Mouse (Mus musculus): ENCODE measurements at regions not wholly inside any gene's neighbourhood (a gene's known extent, or its start where the extent isn't known, plus 50 kb on each side); places are given as distances from the start of the nearest gene placed in this dataset.
A peak's percentile ranks its signal among the peaks of the same experiment; 100 is the strongest.

GRCm38 (mm10) chr2:158909086-158909485 is 114.5 kb downstream of the Dhx35 start:
- no peak for DNase-seq (ENCODE audit: low spot score in 2 of 2)

DNA sequence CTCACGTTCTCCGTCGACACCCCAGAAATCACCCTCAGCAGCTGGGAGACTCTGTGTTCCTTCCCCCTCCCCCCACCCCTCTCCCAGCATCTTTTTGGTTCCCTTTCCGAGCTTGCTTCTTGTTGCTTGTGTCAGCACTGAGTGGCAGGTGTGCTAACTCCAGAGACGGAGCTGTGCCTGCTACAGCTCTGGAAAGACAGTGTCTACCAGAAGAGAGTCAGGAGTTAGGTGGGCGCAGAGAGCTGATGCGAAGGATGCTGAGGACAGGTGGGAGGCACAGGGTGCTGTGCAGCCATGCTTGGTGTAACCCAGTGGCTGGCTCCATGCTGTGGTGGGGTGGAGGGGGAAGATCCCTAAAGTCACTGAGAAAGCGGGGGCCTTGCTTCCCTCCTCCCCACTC is 115.7 kb downstream of the Dhx35 start:
- no peak for DNase-seq (ENCODE audit: low spot score in 2 of 2)

DNA sequence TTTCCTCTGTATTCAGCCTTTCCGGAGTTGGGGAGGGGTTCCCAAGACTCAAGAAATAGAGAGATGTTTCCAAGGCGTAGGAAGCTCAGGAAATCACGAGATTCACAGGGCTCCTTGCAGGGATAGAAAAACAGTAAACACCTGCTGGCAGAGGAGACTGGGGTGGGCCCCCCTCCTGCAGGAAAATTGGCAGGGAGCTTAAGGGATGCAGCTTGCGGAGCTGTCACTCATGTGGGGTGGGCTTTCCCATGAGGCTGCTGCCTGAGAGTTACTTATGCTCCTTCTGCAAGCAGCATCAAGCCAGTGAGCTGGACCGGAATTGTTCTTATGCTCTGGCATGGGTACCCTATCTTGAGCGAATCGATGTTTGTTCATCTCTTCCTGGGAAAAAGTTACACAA is 116.6 kb downstream of the Dhx35 start:
- no peak for DNase-seq (ENCODE audit: low spot score in 2 of 2)

- DNase-seq (ENCODE audit: low spot score in 2 of 2): peak; percentile 12 to 23
Measured at GRCm38 (mm10) chr2:158912631-158913258, 118.1 kb downstream of the Dhx35 start.

DNA sequence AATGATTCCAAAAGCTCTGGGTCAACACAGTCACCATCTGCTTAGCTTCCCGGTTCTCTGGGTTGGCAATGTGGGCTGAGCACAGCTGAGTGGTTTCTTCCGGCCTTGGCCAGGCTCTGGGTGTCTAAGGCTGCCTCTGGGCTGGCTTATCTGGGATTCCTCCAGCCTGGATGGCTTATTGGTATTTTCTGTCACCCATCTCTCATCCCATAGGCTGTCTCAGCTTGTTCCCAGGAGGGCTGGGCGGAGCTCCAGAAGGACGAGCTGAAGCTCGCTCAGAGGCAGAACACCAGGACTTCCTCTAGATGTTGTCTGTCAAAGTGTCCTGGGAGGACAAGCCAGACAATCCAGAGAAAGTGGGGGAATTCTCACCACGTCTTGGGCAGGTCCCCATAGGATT is 122.8 kb downstream of the Dhx35 start:
- DNase-seq (ENCODE audit: low spot score in 2 of 2): no peak

- no peak for DNase-seq (ENCODE audit: low spot score in 2 of 2)
Measured at GRCm38 (mm10) chr2:158918312-158918711, 123.7 kb downstream of the Dhx35 start.

DNA sequence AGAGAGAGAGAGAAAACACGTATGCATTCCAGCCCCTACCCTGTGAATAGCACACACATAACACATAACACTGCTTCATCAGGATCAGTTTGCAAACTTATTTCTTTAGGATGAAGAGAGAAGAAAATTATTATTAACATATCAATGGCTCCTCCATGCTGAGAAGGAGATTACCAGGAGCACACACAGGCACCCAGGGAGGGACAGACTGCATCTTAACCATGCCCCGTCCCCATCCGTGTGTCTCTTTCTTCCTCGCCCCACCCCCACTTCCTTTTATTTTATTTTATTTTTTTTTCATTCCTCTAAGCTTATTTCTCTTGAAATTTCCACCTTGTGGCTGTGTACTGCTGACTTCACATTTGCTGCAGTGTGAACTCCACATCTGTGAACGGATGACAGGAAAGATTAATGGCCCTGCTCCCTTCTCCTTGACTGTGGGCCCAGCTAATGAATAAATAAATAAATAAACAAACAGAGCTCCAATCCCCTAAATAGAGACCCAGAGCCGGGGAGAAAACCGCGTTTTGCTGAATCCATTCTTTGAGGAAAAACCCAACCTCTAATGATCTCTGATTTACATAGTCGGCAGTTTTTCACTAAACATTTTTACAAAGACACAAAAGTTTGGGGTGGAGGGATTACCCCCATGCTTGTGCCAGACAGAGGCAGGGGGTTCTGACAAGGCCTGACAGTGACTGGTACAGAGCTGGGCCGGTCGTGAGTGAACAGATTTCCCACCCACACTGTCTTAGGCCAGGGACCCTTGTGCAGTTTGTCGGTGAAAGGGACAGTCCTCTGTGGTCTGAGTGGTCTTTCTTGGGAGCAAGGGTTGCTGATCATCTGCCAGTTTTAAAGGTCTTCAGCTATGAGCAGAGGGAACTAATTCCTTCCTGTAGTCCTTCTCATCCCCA is 127.0 kb downstream of the Dhx35 start:
- no peak for DNase-seq (ENCODE audit: low spot score in 2 of 2)

DNA sequence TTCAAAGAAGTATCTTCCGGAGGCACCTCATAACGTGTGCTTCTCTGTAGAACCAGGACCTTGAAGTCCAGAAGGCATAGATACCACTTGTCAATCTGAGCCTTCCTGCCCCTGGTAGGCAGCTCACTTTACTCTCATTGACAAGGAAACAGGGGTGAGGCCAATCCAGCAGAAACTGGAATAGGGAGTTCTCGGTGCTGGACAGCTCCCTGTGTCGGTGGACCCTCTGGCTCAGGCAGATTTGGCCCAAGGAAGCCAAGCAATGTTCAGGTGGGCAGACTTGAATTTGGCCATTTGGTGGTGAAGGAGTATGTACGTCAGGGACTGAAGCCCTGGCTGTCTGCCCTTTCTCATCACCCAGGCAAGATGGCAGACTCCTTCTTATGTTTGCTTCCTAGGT is 128.2 kb downstream of the Dhx35 start:
- no peak for DNase-seq (ENCODE audit: low spot score in 2 of 2)

DNA sequence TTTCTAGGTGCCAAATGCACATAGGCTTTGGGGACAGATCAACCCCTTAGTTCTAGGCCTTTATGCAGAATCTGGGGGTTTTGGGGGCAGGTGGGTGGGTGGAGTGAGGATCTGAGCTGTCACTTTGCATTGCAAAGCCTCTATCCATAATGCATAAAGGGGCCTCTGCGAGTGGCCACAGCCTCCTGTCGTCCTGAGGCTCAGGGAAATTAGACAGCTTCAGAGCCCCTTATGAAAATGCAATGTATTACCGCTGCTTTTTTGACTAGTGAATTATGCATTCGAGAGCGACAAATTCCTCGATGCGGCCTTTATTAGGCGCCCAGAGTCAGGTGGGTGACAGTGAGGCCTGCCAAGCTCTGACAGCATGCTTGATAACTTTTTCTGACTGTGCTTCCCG is 134.9 kb downstream of the Dhx35 start:
- no peak for DNase-seq (ENCODE audit: low spot score in 2 of 2)

DNA sequence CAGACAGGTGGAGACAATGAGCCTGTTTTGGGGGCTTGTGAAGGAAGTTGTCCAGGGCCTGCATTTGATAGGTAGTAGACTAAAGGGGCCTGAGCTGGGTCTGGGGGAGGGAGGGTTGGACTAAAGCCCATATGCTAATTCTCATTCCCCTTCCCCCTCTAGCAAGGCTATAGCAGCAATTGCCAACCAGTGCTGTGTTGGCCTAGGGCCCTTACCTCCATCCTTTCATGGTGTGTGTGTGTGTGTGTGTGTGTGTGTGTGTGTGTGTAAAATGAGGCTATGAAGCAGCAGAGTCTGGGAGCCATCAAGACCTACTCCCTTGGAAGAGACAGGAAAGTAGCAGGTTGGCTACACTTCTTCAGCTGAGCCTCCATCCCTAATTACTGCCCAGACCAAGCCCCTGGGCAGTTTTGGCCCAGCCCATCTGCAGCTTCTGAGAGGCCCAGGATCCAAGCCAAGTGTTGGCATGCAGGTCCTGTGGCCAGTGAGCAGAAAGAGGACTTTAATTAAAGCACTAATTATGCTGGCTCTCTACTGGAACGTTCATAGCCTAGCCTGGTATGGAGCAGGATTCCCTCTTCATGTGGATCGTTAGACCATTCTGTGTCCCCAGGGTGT is 143.4 kb downstream of the Dhx35 start:
- DNase-seq (ENCODE audit: low spot score in 2 of 2): no peak

- no peak for DNase-seq (ENCODE audit: low spot score in 2 of 2)
Measured at GRCm38 (mm10) chr2:158949418-158949817, 154.8 kb downstream of the Dhx35 start.

DNA sequence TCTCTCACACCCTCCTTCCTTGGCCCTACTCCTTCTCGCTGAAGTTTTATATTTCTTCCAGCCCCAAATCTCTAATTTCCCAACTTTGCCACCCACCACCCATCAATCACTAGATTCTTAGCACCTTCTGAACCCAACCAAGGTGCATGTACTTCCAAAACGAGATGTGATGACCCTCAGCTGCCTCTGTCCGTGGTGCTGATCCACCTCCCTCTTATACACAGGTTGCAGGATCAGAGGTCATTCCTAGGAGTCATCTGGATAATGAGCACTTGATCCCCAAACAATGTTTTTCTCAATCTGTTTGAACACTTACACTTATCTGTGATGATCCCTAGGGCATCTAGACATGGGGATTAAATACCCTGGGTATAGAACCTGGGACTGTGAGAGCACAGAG is 156.5 kb downstream of the Dhx35 start:
- DNase-seq (ENCODE audit: low spot score in 2 of 2): no peak

- no peak for DNase-seq (ENCODE audit: low spot score in 2 of 2)
Measured at GRCm38 (mm10) chr2:158956888-158957287, 162.3 kb downstream of the Dhx35 start.

DNA sequence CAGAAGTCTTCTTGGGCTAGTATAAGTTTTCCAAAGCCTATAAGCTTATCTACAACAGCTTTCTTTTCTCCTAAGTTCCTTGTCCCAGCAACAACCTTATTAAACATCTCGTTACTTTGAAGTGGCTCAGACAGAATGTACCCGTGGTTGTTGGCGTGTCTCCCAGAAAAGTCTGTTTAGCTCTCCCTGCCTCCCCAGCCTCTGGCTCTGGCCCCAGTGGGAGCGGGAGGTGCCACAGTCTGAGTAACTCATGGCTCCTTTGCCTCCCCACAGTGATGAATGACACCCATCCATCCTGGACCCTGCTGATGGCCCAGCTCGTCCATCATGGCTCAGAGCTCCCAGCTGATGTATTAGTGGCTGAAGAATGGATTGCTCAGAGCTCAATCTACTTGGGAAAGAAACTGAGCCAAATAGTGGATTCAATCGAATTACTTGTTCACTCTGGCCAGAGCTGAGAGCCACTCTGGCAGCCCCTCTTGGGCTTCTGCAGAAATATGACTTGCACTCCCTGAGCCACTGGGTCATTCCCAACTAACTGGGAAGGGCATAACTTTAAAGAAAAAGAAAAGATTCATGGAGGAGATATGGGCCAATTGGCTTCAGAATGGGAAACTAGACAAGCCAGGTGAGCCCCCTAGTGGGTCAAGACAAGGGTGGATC is 170.5 kb downstream of the Dhx35 start:
- peak in 1 of 2 experiments; percentile 11 for DNase-seq (ENCODE audit: low spot score in 2 of 2)

DNA sequence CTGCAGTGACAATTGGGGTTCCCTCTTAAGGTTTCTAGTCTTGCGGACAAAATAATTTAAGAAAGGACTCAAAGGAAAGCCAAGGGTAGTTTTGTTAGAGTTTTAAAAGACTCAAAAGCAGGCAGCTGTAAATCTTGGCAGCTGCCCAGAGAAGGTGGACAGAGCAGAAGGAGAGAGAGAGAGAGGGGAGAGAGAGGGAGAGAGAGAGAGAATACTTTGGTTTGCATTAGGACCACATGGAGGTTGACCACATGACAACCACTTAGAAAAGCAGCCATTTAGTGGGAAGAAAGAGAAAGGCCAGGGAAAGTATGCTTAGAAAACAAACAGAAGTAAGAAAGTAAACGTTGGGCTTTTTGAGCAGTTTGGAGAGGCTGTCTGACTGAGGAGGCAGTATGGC is 177.6 kb downstream of the Dhx35 start:
- no peak for DNase-seq (ENCODE audit: low spot score in 2 of 2)

DNA sequence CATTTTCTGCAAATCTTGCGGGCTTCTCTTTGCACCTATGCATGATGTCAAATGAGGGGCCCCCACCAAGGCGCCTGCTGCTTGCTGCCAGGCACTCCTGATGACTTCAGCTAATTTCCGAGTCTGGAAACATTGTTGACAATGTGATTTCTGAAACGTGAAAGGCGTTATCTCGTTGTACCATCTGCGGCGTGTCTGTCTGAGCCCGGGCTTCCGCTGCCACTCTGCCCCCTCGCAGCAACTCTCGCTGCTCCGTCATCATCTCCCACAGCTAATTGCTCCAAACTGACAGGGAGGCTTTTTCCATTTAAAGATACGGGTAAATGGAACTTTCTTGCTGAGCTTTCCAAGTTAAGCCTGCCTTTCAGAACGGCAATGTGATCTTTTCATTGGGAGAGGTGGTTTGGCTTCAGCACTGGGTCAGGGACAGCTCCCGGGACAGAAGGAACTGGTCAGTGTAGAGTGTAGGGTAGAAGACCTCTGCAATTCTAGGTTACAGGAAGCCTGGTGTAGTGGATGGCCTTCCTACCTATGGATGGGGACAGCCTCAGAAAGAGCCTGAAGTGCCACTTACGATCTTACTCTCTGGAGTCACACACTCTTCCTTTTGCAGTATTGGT is 191.0 kb downstream of the Dhx35 start:
- peak in 1 of 2 experiments; percentile 3 for DNase-seq (ENCODE audit: low spot score in 2 of 2)

- no peak for DNase-seq (ENCODE audit: low spot score in 2 of 2)
Measured at GRCm38 (mm10) chr2:159002481-159003186, 208.0 kb downstream of the Dhx35 start.

- DNase-seq (ENCODE audit: low spot score in 2 of 2): no peak
Measured at GRCm38 (mm10) chr2:159003187-159003497, 208.5 kb downstream of the Dhx35 start.

DNA sequence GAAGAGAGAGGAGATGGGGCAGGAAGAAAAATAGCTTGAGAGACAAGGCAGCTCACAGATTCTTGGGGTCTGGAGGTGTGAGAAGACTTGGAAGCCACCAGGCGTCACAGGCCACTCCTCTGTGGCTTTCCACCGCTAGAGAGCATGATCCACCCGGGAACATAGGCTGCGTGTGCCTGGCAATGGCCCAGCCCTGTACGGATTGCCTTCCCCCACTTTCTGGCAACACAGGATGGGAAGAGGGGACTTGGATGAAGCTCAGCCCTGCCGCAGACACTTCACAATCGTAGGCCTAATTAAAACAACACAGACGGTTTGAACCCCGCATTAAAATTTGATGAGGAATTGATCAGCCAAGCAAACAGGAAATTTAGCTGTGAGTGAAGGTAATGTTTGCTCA is 209.8 kb downstream of the Dhx35 start:
- DNase-seq (ENCODE audit: low spot score in 2 of 2): no peak

- no peak for DNase-seq (ENCODE audit: low spot score in 2 of 2)
Measured at GRCm38 (mm10) chr2:159012725-159013124, 218.1 kb downstream of the Dhx35 start.

GRCm38 (mm10) chr2:159014553-159014952 is 219.9 kb downstream of the Dhx35 start:
- DNase-seq (ENCODE audit: low spot score in 2 of 2): no peak
